Mouse (Mus musculus): ENCODE measurements at regions not wholly inside any gene's neighbourhood (a gene's known extent, or its start where the extent isn't known, plus 50 kb on each side); places are given as distances from the start of the nearest gene placed in this dataset.

- no peak for DNase-seq
- intact Hi-C loops (cut with DNase I), result no loop called here
Observed at GRCm38 (mm10) chr16:86949681-86950080, 404.3 kb upstream of the N6amt1 start.

DNA sequence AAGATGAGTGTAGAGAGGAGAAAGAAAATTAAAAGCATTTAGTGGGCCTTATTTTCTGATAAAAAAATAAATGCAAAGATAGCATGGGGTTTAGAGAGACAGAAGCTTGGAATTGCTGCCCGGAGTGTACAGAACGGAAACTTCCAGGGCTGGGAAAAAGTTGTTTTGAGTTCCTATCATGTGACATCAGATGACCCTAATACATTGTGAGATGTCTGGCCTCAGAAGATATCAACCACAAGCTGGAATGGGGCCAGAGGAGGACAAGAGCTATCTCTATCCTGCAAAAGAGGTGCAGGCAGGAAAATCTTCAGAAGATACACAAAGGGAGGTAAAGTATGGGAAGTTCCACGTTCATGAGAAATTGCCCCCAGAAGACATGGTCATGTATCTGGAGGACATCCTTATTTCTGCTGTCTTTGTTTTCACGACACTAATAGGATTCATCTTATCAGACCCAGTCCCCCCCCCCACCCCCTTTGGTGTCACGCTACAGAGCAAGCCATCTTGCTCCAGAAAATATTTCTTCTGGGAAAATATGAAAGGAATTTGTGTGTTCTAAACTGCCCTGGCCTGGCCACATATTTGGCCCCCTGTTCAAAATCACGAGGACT, 408.3 kb upstream of the N6amt1 start:
- no peak for DNase-seq
- intact Hi-C loops (cut with DNase I), result no loop called here

- intact Hi-C loops (cut with DNase I), result no loop called here
- no peak for DNase-seq
Observed at GRCm38 (mm10) chr16:86945058-86945457, 408.9 kb upstream of the N6amt1 start.

DNA sequence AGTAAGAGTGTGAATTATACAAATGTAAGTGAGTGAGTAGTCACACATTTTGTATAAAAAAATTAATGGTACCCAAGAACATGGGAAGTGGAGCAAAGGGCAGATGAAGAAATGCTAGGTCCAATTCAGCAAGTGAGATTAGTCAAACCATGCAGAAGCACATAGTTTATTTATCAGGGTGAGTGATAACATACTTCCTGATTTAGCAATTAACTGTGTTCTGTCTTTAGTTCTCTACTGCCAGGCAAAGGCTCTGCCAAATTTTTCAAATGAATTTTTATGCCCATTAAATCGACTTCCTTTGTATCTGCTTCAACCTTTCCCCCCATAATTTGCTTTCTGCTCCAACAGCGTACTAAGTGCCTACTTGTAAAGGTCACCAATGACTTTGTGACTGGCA, 419.0 kb upstream of the N6amt1 start:
- DNase-seq, result no peak
- intact Hi-C loops (cut with DNase I), result no loop called here

- DNase-seq, result peak; percentile 81
- intact Hi-C loops (cut with DNase I), result no loop called here
Observed at GRCm38 (mm10) chr16:86932765-86933164, 421.2 kb upstream of the N6amt1 start.

- DNase-seq, result no peak
- intact Hi-C loops (cut with DNase I), result no loop called here
Observed at GRCm38 (mm10) chr16:86897967-86898710, 455.8 kb upstream of the N6amt1 start.

DNA sequence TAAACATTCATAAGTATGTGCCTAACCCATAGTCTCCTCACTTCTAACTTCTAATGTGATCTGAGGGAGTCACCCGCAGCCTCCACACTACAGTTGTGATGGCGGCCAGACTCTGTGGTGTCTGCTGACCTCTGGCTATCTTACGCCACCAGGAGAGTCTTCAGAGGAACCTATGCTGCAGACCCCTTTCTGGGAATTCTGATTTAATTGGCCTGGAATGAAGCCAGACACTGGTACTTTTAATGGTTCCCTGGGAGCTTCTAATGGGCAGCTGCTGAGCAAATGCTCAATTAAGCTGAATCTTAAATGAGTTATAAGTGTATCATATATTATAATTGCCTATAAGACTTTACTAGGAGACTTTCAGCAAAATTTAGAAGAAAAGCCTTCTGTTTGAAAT, 459.0 kb upstream of the N6amt1 start:
- no peak for DNase-seq
- intact Hi-C loops (cut with DNase I), result no loop called here

DNA sequence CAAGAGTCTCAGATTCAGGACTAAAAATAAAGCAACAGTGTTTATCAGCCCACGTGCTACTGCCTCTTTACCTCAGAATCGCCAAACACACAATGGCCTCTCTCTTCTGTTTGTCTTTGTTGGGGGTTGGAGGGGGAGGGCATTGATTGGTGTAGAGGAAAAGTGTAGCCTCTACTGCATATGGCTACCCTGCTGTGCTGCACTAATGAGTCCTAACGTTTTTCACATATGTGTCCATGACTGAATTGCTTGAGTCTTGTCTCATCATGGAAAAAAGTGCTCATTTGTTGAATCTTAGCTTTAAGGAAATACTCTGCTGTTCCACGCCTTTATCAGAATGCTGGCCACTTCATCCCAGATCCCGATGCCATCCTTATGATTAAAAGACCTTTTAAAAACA, 459.7 kb upstream of the N6amt1 start:
- no peak for DNase-seq
- intact Hi-C loops (cut with DNase I), result no loop called here

GRCm38 (mm10) chr16:86888421-86888820, 465.6 kb upstream of the N6amt1 start:
- intact Hi-C loops (cut with DNase I), result no loop called here
- no peak for DNase-seq

GRCm38 (mm10) chr16:86887605-86888004, 466.4 kb upstream of the N6amt1 start:
- DNase-seq, result no peak
- intact Hi-C loops (cut with DNase I), result no loop called here

DNA sequence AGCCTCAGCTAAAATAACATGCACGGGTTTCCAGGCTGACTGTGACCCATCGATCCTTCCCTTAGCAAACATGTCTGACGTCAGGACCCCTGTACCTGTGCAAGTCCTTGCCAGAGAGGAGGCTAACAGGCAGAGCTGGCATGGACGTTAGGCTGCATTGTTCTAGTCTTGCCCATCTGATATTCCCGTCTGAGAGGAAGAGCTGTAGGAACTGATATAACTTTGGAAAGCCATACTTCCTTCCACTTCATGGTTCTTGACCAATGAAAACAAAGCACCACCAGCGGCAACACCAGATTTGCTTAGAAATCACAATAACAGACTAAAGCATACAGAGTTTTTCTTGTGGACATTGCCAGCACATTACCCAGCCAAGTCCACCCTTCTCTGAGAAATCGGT, 470.1 kb upstream of the N6amt1 start:
- DNase-seq, result no peak
- intact Hi-C loops (cut with DNase I), result loop anchor here (2.0 to 5.0 kb wide), 4 partner anchors 237 to 1077 kb away; no protein-coding TSS in a partner anchor

DNA sequence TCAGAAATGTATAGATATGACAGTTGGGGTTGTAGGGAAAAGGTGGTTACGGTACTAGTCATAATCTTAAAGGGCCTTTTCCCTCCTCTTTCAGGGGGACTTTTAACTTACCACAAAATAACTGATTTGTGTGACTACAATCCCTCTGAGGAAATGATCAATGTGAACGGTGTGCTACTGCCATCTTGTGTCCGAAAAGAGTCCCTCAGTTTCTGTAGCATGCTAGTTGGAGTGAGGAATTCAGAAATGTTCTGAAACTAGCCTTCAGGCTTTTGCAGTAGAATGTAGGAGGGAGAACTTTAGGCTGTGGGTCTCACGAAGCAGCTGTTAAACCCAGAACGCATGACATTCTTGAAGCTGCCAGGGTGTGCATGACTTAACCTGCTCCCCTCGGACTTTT, 471.5 kb upstream of the N6amt1 start:
- peak; percentile 27 for DNase-seq
- intact Hi-C loops (cut with DNase I), result loop anchor here (2.0 to 5.0 kb wide), 4 partner anchors 235 to 1076 kb away; no protein-coding TSS in a partner anchor

DNA sequence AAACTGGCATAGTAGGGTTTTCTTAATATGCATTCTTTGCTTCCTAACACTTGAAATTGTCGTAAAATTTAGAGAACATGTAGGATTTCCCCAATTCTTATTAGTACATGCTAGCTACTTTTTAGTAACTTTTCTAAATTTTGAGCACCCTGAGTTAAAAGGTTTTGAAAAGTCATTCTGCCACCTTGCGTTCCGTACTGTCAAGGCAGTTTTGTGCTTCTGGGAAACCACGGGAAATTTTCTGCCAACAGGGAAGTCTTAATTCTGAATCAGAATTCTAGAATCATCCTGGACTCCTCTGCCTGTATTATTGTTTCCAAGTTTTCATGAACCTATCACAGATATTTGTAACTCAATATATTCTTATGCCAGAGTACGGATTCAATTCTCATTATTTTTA, 472.4 kb upstream of the N6amt1 start:
- intact Hi-C loops (cut with DNase I), result loop anchor here (5.0 kb wide), 3 partner anchors 234 to 459 kb away; no protein-coding TSS in a partner anchor
- DNase-seq, result no peak

GRCm38 (mm10) chr16:86860828-86861227, 493.2 kb upstream of the N6amt1 start:
- DNase-seq, result no peak
- intact Hi-C loops (cut with DNase I), result no loop called here

DNA sequence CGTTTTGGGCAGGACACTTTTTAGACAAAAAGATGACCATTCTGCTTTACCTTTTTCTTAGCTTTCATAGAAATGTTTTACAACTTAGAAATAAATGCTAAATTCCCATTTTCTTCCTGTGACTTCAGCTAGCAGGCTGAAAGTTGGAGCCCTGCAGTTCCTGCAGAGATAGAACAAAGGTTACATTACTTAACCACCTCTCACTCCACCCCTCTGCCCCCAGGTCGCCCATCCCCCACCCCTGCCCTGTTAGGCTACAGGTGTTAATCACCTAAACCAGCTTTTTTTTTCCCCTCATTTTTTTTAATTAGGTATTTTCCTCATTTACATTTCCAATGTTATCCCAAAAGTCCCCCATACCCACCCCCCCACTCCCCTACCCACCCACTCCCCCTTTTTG, 498.1 kb upstream of the N6amt1 start:
- intact Hi-C loops (cut with DNase I), result no loop called here
- no peak for DNase-seq

DNA sequence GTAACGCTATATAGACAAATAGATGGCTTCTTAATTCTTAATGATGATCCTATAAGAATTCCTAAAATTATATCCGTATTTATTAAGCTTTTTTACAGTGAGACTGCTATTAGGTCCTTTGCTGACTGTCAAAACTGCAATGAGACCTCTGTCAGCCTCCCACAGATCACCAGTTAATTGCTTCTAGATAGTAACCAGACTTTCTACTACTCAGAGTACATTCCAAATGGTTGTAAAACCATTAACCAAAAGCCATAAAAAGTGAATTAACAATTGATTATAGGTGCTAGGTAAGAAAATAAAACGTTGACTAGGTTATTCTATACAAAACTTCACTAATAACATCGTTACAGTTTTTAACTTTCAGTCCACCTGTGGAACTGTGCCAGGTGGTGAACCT, 498.7 kb upstream of the N6amt1 start:
- DNase-seq, result no peak
- intact Hi-C loops (cut with DNase I), result no loop called here

DNA sequence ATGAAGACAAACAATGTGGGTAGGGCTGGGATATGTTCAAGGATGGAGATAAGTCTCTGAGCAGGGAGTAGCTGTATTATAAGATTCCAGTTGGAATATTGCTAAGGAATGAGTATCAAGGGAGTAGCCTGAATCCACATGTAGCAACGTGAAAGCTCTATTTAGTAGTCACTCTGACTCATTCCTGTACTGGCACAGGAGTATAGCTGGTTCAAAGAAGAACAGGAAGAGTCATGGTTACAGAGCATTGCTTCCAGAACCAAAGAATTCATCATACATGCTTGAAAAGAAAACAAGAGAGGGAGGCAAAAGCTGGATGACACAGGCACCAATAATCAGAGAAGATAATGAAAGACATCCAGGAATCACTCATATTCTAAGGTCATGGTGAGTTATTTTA, 500.6 kb upstream of the N6amt1 start:
- DNase-seq, result no peak
- intact Hi-C loops (cut with DNase I), result no loop called here

GRCm38 (mm10) chr16:86838457-86839337, 515.3 kb upstream of the N6amt1 start:
- DNase-seq, result no peak
- intact Hi-C loops (cut with DNase I), result no loop called here

DNA sequence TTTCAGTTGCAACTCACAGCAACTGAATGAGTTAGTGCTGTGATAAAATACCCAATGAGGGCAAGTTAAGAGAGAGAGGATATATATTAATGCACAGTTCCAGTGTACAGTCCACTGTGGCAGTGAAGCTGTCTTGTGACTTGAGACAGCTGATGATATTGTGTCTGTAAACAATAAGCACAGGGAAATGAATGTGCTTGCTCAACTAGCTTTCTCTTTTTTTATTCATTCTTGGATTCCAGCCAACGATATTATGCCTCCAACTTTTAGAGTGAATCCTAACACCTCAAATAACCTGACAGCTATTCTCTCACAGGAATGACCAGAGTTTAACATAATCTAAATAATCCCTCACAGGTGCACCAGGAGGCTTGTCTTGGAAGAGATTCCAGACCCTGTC, 526.3 kb upstream of the N6amt1 start:
- intact Hi-C loops (cut with DNase I), result no loop called here
- DNase-seq, result no peak

DNA sequence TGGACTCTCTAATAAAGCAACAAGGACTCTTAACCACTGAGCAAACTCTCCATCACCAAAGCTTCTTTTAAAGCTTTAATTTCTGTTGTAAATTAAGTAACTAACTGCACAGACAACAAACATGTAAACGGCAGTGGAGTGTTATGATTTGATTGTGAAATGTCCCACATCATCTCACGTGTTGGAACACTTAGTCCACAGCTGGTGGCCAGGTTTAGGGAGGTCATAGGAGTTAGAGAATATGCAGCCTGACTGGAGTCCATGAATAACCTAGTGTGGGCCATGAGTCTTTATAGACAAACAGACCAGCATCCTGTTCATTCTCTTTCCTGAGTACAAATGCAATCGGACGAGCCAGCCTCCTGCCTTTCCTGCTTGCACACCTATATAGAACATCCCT, 527.3 kb upstream of the N6amt1 start:
- DNase-seq, result no peak
- intact Hi-C loops (cut with DNase I), result no loop called here

- intact Hi-C loops (cut with DNase I), result no loop called here
- no peak for DNase-seq
Observed at GRCm38 (mm10) chr16:86823496-86823895, 530.5 kb upstream of the N6amt1 start.

- no peak for DNase-seq
- intact Hi-C loops (cut with DNase I), result no loop called here
Observed at GRCm38 (mm10) chr16:86821586-86821985, 532.4 kb upstream of the N6amt1 start.

All from left cerebral cortex, postnatal 4 days (tissue).